Comparison of ENCODE assay signal across 16 mouse cellular contexts in genomic region chr7:66694467-66694866, GRCm38 (mm10). TPM values are rescaled to one million over a fixed set of nuclear protein-coding genes. Genes with fewer than 3 reads are reported as not detected.
DNase-seq lines count a peak whose midpoint lies in the region; ATAC-seq and TF ChIP-seq lines count a peak whose summit lies in the region.
"Had no signal": no experiment of that assay in that cellular context is flagged by ENCODE, and none has a peak within 500 bp of the region (broad histone marks: within the 10 kb centered on the region; RNA-seq: fewer than 3 reads in every experiment).

No protein-coding gene starts in this region.

- no peak for ATAC-seq in kidney, embryonic 14.5 days (ENCODE audit: low FRiP score, low TSS enrichment)
- ATAC-seq in lung, embryonic 14.5 days (ENCODE audit: insufficient read depth): no peak
- ATAC-seq in stomach, embryonic 16.5 days (ENCODE audit: insufficient read depth, low FRiP score): no peak
- ATAC-seq: hindbrain, embryonic 16.5 days; intestine, embryonic 16.5 days had no signal

- no peaks in the 10 kb centered on the region; the same call in 1 of the 2 replicates for H3K4me1 ChIP-seq in kidney, adult 2 months (ENCODE audit: control insufficient read depth, insufficient read depth, low read length)
- peaks cover 4% of the 10 kb centered on the region; the same call in 1 of the 2 replicates for H3K4me1 ChIP-seq in kidney, embryonic 14.5 days (ENCODE audit: control insufficient read depth, insufficient read depth, low read length)
- H3K4me1 ChIP-seq in lung, embryonic 14.5 days (ENCODE audit: insufficient read depth): no peaks in the 10 kb centered on the region; the same call in 1 of the 2 replicates
- H3K4me1 ChIP-seq in stomach, embryonic 16.5 days (ENCODE audit: control insufficient read depth, insufficient read depth, low read length): peaks cover 7% of the 10 kb centered on the region
- H3K4me1 ChIP-seq in embryonic facial prominence, embryonic 10.5 days: peaks cover 3% of the 10 kb centered on the region

- no peaks in the 10 kb centered on the region for H3K9me3 ChIP-seq in kidney, embryonic 14.5 days (ENCODE audit: control insufficient read depth, low read length)
- no peaks in the 10 kb centered on the region for H3K9me3 ChIP-seq in lung, embryonic 14.5 days (ENCODE audit: low read depth, low read length)
- no peaks in the 10 kb centered on the region for H3K9me3 ChIP-seq in stomach, embryonic 16.5 days (replicated peaks; ENCODE audit: control insufficient read depth, low read length)
- H3K9me3 ChIP-seq in embryonic facial prominence, embryonic 10.5 days: no peaks in the 10 kb centered on the region
- H3K9me3 ChIP-seq: forebrain, embryonic 12.5 days; midbrain, embryonic 12.5 days; neural tube, embryonic 12.5 days had no signal

- H3K4me2 ChIP-seq in kidney, embryonic 14.5 days (replicated peaks; ENCODE audit: low read depth, low read length): no peak overlapping the region
- peak overlapping the region; percentile 25; the same call in 1 of the 2 replicates for H3K4me2 ChIP-seq in lung, embryonic 14.5 days
- H3K4me2 ChIP-seq in stomach, embryonic 16.5 days (ENCODE audit: low read depth, low read length): 0 out of 2 replicates have a peak overlapping the region, but pooled peaks have one; percentile 24
- H3K4me2 ChIP-seq: forebrain, embryonic 12.5 days; midbrain, embryonic 12.5 days; neural tube, embryonic 12.5 days had no signal

- no peak overlapping the region for H3K9ac ChIP-seq in kidney, embryonic 14.5 days (ENCODE audit: low read depth, low read length)
- no peak overlapping the region for H3K9ac ChIP-seq in lung, embryonic 14.5 days
- H3K9ac ChIP-seq in stomach, embryonic 16.5 days (ENCODE audit: low read length): no peak overlapping the region
- H3K9ac ChIP-seq: forebrain, embryonic 12.5 days; midbrain, embryonic 12.5 days; neural tube, embryonic 12.5 days had no signal

- no peak overlapping the region for H3K27ac ChIP-seq in kidney, adult 2 months (ENCODE audit: insufficient read depth, low read depth, low read length)
- H3K27ac ChIP-seq in kidney, embryonic 14.5 days (ENCODE audit: low read depth, low read length): no peak overlapping the region
- peak overlapping the region; percentile 67; the same call in 1 of the 2 replicates for H3K27ac ChIP-seq in lung, embryonic 14.5 days (ENCODE audit: low read depth)
- H3K27ac ChIP-seq in stomach, embryonic 16.5 days (ENCODE audit: low read length): no peak overlapping the region
- no peak overlapping the region for H3K27ac ChIP-seq in embryonic facial prominence, embryonic 10.5 days (replicated peaks)
- H3K27ac ChIP-seq: forebrain, embryonic 12.5 days; midbrain, embryonic 12.5 days; neural tube, embryonic 12.5 days had no signal

- no peak for TF ChIP-seq POLR2A in kidney, adult 2 months (IDR thresholded peaks at IDR 0.05; ENCODE audit: low read depth, low read length)

- DNase-seq in kidney, adult 2 months: peak; percentile 20
- peak; percentile 31 for DNase-seq in lung, embryonic 14.5 days
- DNase-seq in lung, postnatal 10 days: no peak
- peak; percentile 6 for DNase-seq in brain, adult 2 months (ENCODE audit: low read depth, low spot score)
- no peak for DNase-seq in embryonic facial prominence, embryonic 10.5 days (ENCODE audit: low spot score)
- DNase-seq: adrenal gland, adult 8-10 months; heart, postnatal 4 days; right cerebral cortex, postnatal 4 days; thymus, adult 18-20 months had no signal

- TF ChIP-seq CTCF in kidney, adult 2 months (conservative IDR thresholded peaks at IDR 0.05; ENCODE audit: insufficient read depth, insufficient read length, low read depth, low read length): no peak
- TF ChIP-seq CTCF in lung, embryonic 14.5 days (IDR thresholded peaks at IDR 0.05; ENCODE audit: low read depth): no peak

- no peaks in the 10 kb centered on the region; the same call in 1 of the 2 replicates for H3K36me3 ChIP-seq in kidney, adult 2 months (ENCODE audit: control insufficient read depth, insufficient read depth, low read length)
- peaks cover 18% of the 10 kb centered on the region for H3K36me3 ChIP-seq in kidney, embryonic 14.5 days (ENCODE audit: control insufficient read depth, insufficient read depth, low read length)
- H3K36me3 ChIP-seq in lung, embryonic 14.5 days (ENCODE audit: insufficient read depth): peaks cover 9% of the 10 kb centered on the region
- H3K36me3 ChIP-seq in stomach, embryonic 16.5 days (ENCODE audit: control insufficient read depth, insufficient read depth, low read length): no peaks in the 10 kb centered on the region
- H3K36me3 ChIP-seq in embryonic facial prominence, embryonic 10.5 days (replicated peaks): peaks cover 26% of the 10 kb centered on the region

- H3K27me3 ChIP-seq in kidney, adult 2 months (replicated peaks; ENCODE audit: control insufficient read depth, insufficient read depth, low read length): no peaks in the 10 kb centered on the region
- no peaks in the 10 kb centered on the region for H3K27me3 ChIP-seq in kidney, embryonic 14.5 days (ENCODE audit: control insufficient read depth, insufficient read depth, low read length)
- no peaks in the 10 kb centered on the region for H3K27me3 ChIP-seq in lung, embryonic 14.5 days (ENCODE audit: insufficient read depth, low read length)
- H3K27me3 ChIP-seq in stomach, embryonic 16.5 days (ENCODE audit: control insufficient read depth, insufficient read depth, low read length): no peaks in the 10 kb centered on the region
- no peaks in the 10 kb centered on the region for H3K27me3 ChIP-seq in embryonic facial prominence, embryonic 10.5 days (replicated peaks; ENCODE audit: low read depth, poor library complexity, severe bottlenecking)
- H3K27me3 ChIP-seq: forebrain, embryonic 12.5 days; midbrain, embryonic 12.5 days; neural tube, embryonic 12.5 days had no signal

- H3K4me3 ChIP-seq in kidney, adult 2 months (ENCODE audit: insufficient read depth, low read depth, low read length): no peak overlapping the region
- no peak overlapping the region for H3K4me3 ChIP-seq in kidney, embryonic 14.5 days (ENCODE audit: low read length)
- H3K4me3 ChIP-seq in lung, embryonic 14.5 days (ENCODE audit: low read depth, low read length): no peak overlapping the region
- no peak overlapping the region for H3K4me3 ChIP-seq in stomach, embryonic 16.5 days (replicated peaks; ENCODE audit: low read length)
- no peak overlapping the region for H3K4me3 ChIP-seq in embryonic facial prominence, embryonic 10.5 days
- H3K4me3 ChIP-seq: forebrain, embryonic 12.5 days; midbrain, embryonic 12.5 days; neural tube, embryonic 12.5 days had no signal

- WGBS in kidney, adult 2 months: 43% methylated on average over 7 of the region's 7 CpGs
- WGBS in kidney, embryonic 14.5 days: 75% methylated on average over 7 of the region's 7 CpGs
- WGBS in lung, embryonic 14.5 days: 28% methylated on average over 7 of the region's 7 CpGs
- WGBS in stomach, embryonic 16.5 days: 64% methylated on average over 7 of the region's 7 CpGs
- WGBS in embryonic facial prominence, embryonic 10.5 days: 80% methylated on average over 7 of the region's 7 CpGs

RNA-seq across cellular contexts. Expression of gene Lins1, which starts 4.8 kb away (rescaled TPM):
- polyA plus RNA-seq in kidney, adult 2 months (2012; rRNA removed): 4.8 and 6.2 TPM in 2 replicates
- polyA plus RNA-seq in kidney, embryonic 14.5 days (2014; fragmentation: Nextera tagmentation; extraction: Ambion mirVana): 17.3 and 23.1 TPM in 2 replicates
- 25.9 and 26.7 TPM in 2 replicates for polyA plus RNA-seq in lung, embryonic 14.5 days (2014; fragmentation: Nextera tagmentation; extraction: Ambion mirVana)
- polyA plus RNA-seq in stomach, embryonic 16.5 days (2015; fragmentation: Nextera tagmentation; extraction: Ambion mirVana): 16.1 and 17.8 TPM in 2 replicates
- 21.8 and 24.3 TPM in 2 replicates for polyA plus RNA-seq in embryonic facial prominence, embryonic 10.5 days (2016; fragmentation: Nextera tagmentation; extraction: Ambion mirVana)

RNA-seq across cellular contexts. Expression of gene Asb7, which starts 5.1 kb away (rescaled TPM):
- polyA plus RNA-seq in kidney, adult 2 months (2012; rRNA removed): 4.2 and 4.9 TPM in 2 replicates
- 10.7 and 19.6 TPM in 2 replicates for polyA plus RNA-seq in kidney, embryonic 14.5 days (2014; fragmentation: Nextera tagmentation; extraction: Ambion mirVana)
- 16.1 and 16.7 TPM in 2 replicates for polyA plus RNA-seq in lung, embryonic 14.5 days (2014; fragmentation: Nextera tagmentation; extraction: Ambion mirVana)
- polyA plus RNA-seq in stomach, embryonic 16.5 days (2015; fragmentation: Nextera tagmentation; extraction: Ambion mirVana): 9.3 and 11.0 TPM in 2 replicates
- polyA plus RNA-seq in embryonic facial prominence, embryonic 10.5 days (2016; fragmentation: Nextera tagmentation; extraction: Ambion mirVana): 18.2 and 20.1 TPM in 2 replicates

RNA-seq across cellular contexts. Expression of gene Cers3, which starts 48.8 kb away (rescaled TPM):
- polyA plus RNA-seq in kidney, adult 2 months (2012; rRNA removed): 0.20 and 0.27 TPM in 2 replicates
- polyA plus RNA-seq in kidney, embryonic 14.5 days (2014; fragmentation: Nextera tagmentation; extraction: Ambion mirVana): 0.94 and 1.9 TPM in 2 replicates
- 4.0 and 4.6 TPM in 2 replicates for polyA plus RNA-seq in lung, embryonic 14.5 days (2014; fragmentation: Nextera tagmentation; extraction: Ambion mirVana)
- polyA plus RNA-seq in stomach, embryonic 16.5 days (2015; fragmentation: Nextera tagmentation; extraction: Ambion mirVana): 19.4 and 27.8 TPM in 2 replicates
- 0.88 and 1.3 TPM in 2 replicates for polyA plus RNA-seq in embryonic facial prominence, embryonic 10.5 days (2016; fragmentation: Nextera tagmentation; extraction: Ambion mirVana)

Comparison
In these comparisons a context has a peak if more than half of its experiments do, and no peak if none do; other contexts are left out.
1. DNase-seq: peak in kidney, adult 2 months (single experiment), lung, embryonic 14.5 days (single experiment) and brain, adult 2 months (single experiment); none in lung, postnatal 10 days (single experiment) and embryonic facial prominence, embryonic 10.5 days (single experiment).